Mouse (Mus musculus): ENCODE measurements around the gene Cdk15. TPM values are rescaled to one million over a fixed set of nuclear protein-coding genes. Genes with fewer than 3 reads are reported as not detected.
A peak's percentile ranks its signal among the peaks of the same experiment; 100 is the strongest.

The Cdk15 gene
- polyA plus RNA-seq, 1 experiment from 2014 or later = 0.84 TPM

DNA sequence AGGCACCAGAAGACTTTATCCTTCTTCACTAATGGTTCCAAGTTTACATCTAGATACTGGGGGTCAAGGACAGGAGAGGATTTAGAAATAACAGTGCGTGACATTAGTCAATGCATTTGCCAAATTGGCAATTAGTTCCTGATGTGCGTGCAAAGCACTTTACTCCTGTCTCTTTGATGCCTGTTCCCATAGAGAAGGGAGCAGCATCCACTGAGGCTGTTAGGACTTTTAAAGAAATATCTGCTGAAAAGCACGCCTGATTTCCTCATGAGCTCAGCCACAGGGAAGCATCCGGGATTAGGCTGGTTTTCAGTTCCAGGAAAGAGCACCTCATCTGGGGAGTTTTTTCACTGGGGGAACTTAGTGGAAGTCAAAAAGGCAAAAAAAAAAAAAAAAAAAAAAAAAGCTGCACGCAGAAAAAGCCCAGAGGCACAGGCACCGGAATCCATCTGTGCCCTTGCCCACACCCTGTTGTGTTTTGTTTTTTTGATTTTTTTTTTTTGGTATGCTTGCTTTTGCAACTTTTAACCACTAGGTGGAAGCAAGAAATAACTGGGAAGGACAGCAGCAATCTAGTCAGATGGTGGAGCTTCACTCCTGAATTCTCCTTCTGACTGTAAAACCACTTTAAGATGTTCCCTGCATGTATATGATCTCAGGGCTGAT is 59.8 kb downstream of the Cdk15 start:
- peak; percentile 89 for TF ChIP-seq CTCF (IDR thresholded peaks at IDR 0.05; ENCODE audit: low read depth)
- ATAC-seq (replicated peaks; ENCODE audit: low FRiP score, low read depth) = no peak
- H3K4me3 ChIP-seq (replicated peaks; ENCODE audit: low read depth, low read length) = no peak overlapping the region
- DNase-seq (ENCODE audit: low spot score) = peak; percentile 89
- no peak overlapping the region for H3K9ac ChIP-seq (ENCODE audit: low read depth, low read length)
- H3K27me3 ChIP-seq (ENCODE audit: insufficient read depth, low read length) = no peaks in the 10 kb centered on the region
- no peaks in the 10 kb centered on the region for H3K36me3 ChIP-seq (ENCODE audit: insufficient read depth, low read length)
- H3K4me1 ChIP-seq (replicated peaks; ENCODE audit: insufficient read depth, low read length) = 0 out of 2 replicates have a peak, but pooled peaks cover 7% of the 10 kb centered on the region
- WGBS = 26% methylated on average over 6 of the region's 6 CpGs
- H3K27ac ChIP-seq = no peak overlapping the region
- peak overlapping the region; percentile 27; the same call in 1 of the 2 replicates for H3K4me2 ChIP-seq (ENCODE audit: low read length)
- H3K9me3 ChIP-seq (replicated peaks; ENCODE audit: low read length) = no peaks in the 10 kb centered on the region

DNA sequence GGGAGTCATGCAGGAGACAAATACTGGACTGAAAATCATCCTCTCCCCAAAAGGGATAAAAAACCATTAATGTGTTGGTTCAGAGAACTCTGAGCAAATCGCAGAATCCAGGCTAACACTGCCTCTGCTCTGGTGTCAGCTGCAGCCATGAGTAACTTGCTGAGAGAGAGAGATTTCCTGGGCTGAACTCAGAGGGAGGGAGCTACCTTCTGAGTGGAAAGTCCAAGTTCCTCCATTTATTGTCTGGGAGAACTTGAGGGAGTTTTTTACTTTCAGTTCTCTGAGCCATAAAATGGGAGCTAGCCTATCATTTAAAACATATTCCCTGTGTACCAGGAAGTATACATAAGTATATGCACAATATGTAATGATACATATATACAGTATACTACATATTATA is 60.7 kb downstream of the Cdk15 start:
- H3K4me1 ChIP-seq (replicated peaks; ENCODE audit: insufficient read depth, low read length) = peaks cover 8% of the 10 kb centered on the region
- H3K9me3 ChIP-seq (replicated peaks; ENCODE audit: low read length) = no peaks in the 10 kb centered on the region
- H3K36me3 ChIP-seq (ENCODE audit: insufficient read depth, low read length) = no peaks in the 10 kb centered on the region
- DNase-seq (ENCODE audit: low spot score) (no peak), ATAC-seq (replicated peaks; ENCODE audit: low FRiP score, low read depth) (no peak)
- WGBS = 80% methylated on average over 1 of the region's 1 CpGs
- no peak overlapping the region for H3K27ac ChIP-seq
- H3K4me3 ChIP-seq (replicated peaks; ENCODE audit: low read depth, low read length) = no peak overlapping the region
- no peak overlapping the region for H3K4me2 ChIP-seq (ENCODE audit: low read length)
- no peak for TF ChIP-seq CTCF (IDR thresholded peaks at IDR 0.05; ENCODE audit: low read depth)
- H3K9ac ChIP-seq (ENCODE audit: low read depth, low read length) = no peak overlapping the region
- H3K27me3 ChIP-seq (ENCODE audit: insufficient read depth, low read length) = no peaks in the 10 kb centered on the region

DNA sequence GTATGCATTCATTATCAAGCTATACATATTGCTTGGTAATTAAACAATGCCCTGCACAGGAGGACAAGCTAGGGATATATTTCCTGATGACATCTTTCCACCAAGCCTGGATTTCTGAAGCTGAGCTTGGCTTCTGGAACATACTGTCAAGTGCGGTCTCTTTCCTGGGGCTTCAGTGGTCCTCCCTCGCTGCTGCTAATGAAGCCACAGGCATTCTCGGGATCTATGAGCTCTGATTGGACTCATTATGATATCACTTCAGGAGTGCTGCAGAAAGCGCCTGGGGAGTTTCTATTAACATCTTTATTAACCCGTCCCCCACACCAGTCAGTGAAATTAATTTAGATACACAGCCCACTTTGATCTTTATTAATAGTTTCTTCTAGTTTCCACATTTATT is 62.2 kb downstream of the Cdk15 start:
- no peaks in the 10 kb centered on the region for H3K36me3 ChIP-seq (ENCODE audit: insufficient read depth, low read length)
- no peak overlapping the region for H3K27ac ChIP-seq
- no peaks in the 10 kb centered on the region for H3K27me3 ChIP-seq (ENCODE audit: insufficient read depth, low read length)
- H3K4me2 ChIP-seq (ENCODE audit: low read length) = no peak overlapping the region
- no peak overlapping the region for H3K9ac ChIP-seq (ENCODE audit: low read depth, low read length)
- WGBS = 66% methylated on average over 5 of the region's 5 CpGs
- no peak for TF ChIP-seq CTCF (IDR thresholded peaks at IDR 0.05; ENCODE audit: low read depth)
- DNase-seq (ENCODE audit: low spot score) (no peak), ATAC-seq (replicated peaks; ENCODE audit: low FRiP score, low read depth) (no peak)
- H3K4me3 ChIP-seq (replicated peaks; ENCODE audit: low read depth, low read length) = no peak overlapping the region
- peaks cover 13% of the 10 kb centered on the region for H3K4me1 ChIP-seq (replicated peaks; ENCODE audit: insufficient read depth, low read length)
- H3K9me3 ChIP-seq (replicated peaks; ENCODE audit: low read length) = no peaks in the 10 kb centered on the region

DNA sequence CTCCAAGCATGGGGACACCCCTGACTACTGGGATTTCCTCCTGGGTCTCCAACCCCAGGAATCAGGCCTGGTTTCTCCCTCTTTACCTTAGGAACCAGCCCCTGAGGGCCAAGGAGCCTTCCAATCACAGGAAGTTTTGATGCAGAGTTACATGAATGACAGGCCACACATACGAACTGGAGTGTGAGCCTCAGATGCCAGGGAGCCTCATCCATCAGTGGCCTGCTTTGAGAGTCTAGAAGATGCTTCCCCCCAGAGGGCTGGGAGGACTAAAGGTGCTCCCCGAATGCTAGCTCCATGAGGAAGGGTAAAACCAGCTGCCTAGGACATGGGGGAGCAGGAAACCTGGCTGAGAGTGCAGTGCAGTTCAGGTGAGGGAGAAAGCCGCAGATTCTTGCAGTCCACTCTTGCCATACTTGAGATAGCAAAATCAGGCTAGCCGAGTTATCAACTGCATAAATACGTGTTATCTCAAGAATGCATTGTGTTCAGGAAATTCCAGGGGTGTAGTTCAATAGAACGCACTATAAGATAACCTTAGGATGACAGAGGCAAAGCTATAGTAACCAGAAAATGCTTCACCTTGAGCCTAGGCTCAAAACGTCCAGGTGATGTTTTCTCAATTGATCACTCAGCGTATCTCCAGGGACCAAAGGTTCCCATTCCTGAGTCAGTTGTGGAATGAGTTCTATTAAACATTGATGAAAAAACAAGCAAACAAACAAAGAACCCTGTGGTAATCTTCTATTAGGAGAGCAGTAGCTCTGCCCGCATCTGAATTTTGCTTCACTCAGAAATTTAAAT is 64.6 kb downstream of the Cdk15 start:
- H3K9ac ChIP-seq (ENCODE audit: low read depth, low read length) = no peak overlapping the region
- H3K27ac ChIP-seq = peak overlapping the region; percentile 74
- no peaks in the 10 kb centered on the region for H3K9me3 ChIP-seq (replicated peaks; ENCODE audit: low read length)
- WGBS = 53% methylated on average over 9 of the region's 9 CpGs
- no peak for TF ChIP-seq CTCF (IDR thresholded peaks at IDR 0.05; ENCODE audit: low read depth)
- DNase-seq (ENCODE audit: low spot score) = peak; percentile 12
- no peaks in the 10 kb centered on the region for H3K27me3 ChIP-seq (ENCODE audit: insufficient read depth, low read length)
- H3K4me3 ChIP-seq (replicated peaks; ENCODE audit: low read depth, low read length) = no peak overlapping the region
- no peaks in the 10 kb centered on the region for H3K36me3 ChIP-seq (ENCODE audit: insufficient read depth, low read length)
- peaks cover 6% of the 10 kb centered on the region for H3K4me1 ChIP-seq (replicated peaks; ENCODE audit: insufficient read depth, low read length)
- H3K4me2 ChIP-seq (ENCODE audit: low read length) = no peak overlapping the region
- no peak for ATAC-seq (replicated peaks; ENCODE audit: low FRiP score, low read depth)

DNA sequence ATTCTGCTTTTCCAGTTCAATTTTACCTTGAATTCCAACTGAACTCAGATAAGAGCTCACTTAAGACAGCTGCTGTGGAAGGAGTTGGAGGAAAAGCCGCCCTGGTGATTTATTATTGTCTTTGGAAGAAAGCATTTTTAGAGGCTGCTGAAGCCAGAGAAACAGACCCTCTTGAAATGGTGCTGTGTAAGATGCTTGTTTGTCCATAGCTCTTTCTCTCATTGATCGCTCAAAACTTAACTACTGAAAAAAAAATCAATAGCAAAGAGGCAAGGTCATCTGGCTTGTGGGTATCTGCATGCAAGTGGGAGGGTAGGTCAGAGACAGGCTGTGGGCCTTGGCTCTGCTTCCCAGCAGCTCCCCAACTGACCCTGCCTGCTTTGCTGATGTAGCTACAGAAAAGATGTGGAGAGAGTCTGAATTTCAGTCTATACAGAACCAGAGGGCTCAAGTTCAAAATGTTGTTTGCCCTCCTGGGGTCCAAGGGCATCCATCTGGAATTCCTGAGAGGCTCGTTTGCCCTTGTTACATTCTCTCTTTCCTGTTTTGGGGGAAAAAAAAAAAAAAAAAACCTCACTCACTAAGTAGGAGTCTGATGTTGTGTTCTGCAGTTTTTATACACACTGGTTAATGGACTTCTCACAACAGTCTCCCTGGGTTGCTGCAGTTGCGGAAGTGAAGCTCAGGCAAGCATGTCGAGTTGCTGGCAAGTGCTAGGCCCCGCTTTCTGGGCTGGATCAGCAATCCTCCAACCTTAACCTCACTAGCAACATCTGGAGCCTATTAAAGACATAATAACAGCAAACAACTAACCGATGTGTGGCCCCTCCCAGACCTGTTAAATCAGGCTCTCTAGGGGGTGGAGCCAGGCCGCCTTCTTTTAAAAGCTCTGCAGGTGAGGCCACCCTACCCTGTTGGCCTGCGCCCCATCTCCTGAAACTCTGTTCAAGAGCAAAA is 65.5 kb downstream of the Cdk15 start:
- Histone ChIP-seq H3K4me1 (replicated peaks; ENCODE audit: insufficient read depth, low read length) (peaks cover 6% of the 10 kb centered on the region), H3K4me2 (ENCODE audit: low read length) (no peak overlapping the region), H3K27ac (peak overlapping the region; percentile 74), H3K27me3 (ENCODE audit: insufficient read depth, low read length) (no peaks in the 10 kb centered on the region), H3K4me3 (replicated peaks; ENCODE audit: low read depth, low read length) (no peak overlapping the region), H3K36me3 (ENCODE audit: insufficient read depth, low read length) (no peaks in the 10 kb centered on the region), H3K9ac (ENCODE audit: low read depth, low read length) (0 out of 2 replicates have a peak overlapping the region, but pooled peaks have one; percentile 10), H3K9me3 (replicated peaks; ENCODE audit: low read length) (no peaks in the 10 kb centered on the region)
- peak; percentile 75 for DNase-seq (ENCODE audit: low spot score)
- WGBS = 26% methylated on average over 9 of the region's 9 CpGs
- TF ChIP-seq CTCF (IDR thresholded peaks at IDR 0.05; ENCODE audit: low read depth) = no peak
- peak; percentile 75 for ATAC-seq (replicated peaks; ENCODE audit: low FRiP score, low read depth)
